Mouse (Mus musculus) brown adipose tissue, adult 24 weeks (tissue): ENCODE results near the gene Nmrk2. TPM values are rescaled to one million over a fixed set of nuclear protein-coding genes. Genes with fewer than 3 reads are reported as not detected.
"Not testable (repeated sequence)": the region's sequence is repeated elsewhere in the genome, so short reads cannot be mapped to it uniquely, and the experiment has no call there.

ENCODE experiments used
- H3K27ac ChIP-seq: fragments of 200-500 bp; replicated peaks from 2 replicates; pipeline ENCODE4 v1.5.1; 2012; ENCODE audit warnings: low read depth, mild to moderate bottlenecking, low read length
- H3K4me1 ChIP-seq: fragments of 200-500 bp; 2 replicates; pipeline ENCODE4 v1.6.1; 2012; ENCODE audit warnings: low read length, mixed read lengths; ENCODE audit not compliant: control insufficient read depth, insufficient read depth, insufficient read length
- H3K4me3 ChIP-seq: fragments of 200-500 bp; 2 replicates; pipeline ENCODE4 v1.5.1; 2012; ENCODE audit warnings: low read depth, mild to moderate bottlenecking, low read length, moderate library complexity; ENCODE audit not compliant: insufficient read depth
- polyA plus RNA-seq: library from polyadenylated mRNA; stranded (reverse); fragments of >200 nt; gene quantifications from 2 replicates; pipeline ENCODE4 v1.2.4, GENCODE M21; 2012; ENCODE audit not compliant: missing spikeins, insufficient read depth, insufficient read length

Nmrk2 gene
- polyA plus RNA-seq, 1 experiment, result not detected

- H3K4me1 ChIP-seq, result not testable (repeated sequence)
- Histone ChIP-seq H3K27ac (peak overlapping the region; percentile 38; the same call in 1 of the 2 replicates), H3K4me3 (peak overlapping the region; percentile 33)
Measured at GRCm38 (mm10) chr10:81169411-81169900, 32.4 kb downstream of the Nmrk2 start.

GRCm38 (mm10) chr10:81168521-81169244 is 33.2 kb downstream of the Nmrk2 start:
- H3K27ac ChIP-seq, result peak overlapping the region; percentile 59
- H3K4me3 ChIP-seq, result peak overlapping the region; percentile 57
- H3K4me1 ChIP-seq, result peaks cover 6% of the 10 kb centered on the region; the same call in 1 of the 2 replicates

GRCm38 (mm10) chr10:81168087-81168431 is 33.8 kb downstream of the Nmrk2 start:
- Histone ChIP-seq H3K4me3 (peak overlapping the region; percentile 57), H3K4me1 (peaks cover 6% of the 10 kb centered on the region; the same call in 1 of the 2 replicates), H3K27ac (peak overlapping the region; percentile 59)

DNA sequence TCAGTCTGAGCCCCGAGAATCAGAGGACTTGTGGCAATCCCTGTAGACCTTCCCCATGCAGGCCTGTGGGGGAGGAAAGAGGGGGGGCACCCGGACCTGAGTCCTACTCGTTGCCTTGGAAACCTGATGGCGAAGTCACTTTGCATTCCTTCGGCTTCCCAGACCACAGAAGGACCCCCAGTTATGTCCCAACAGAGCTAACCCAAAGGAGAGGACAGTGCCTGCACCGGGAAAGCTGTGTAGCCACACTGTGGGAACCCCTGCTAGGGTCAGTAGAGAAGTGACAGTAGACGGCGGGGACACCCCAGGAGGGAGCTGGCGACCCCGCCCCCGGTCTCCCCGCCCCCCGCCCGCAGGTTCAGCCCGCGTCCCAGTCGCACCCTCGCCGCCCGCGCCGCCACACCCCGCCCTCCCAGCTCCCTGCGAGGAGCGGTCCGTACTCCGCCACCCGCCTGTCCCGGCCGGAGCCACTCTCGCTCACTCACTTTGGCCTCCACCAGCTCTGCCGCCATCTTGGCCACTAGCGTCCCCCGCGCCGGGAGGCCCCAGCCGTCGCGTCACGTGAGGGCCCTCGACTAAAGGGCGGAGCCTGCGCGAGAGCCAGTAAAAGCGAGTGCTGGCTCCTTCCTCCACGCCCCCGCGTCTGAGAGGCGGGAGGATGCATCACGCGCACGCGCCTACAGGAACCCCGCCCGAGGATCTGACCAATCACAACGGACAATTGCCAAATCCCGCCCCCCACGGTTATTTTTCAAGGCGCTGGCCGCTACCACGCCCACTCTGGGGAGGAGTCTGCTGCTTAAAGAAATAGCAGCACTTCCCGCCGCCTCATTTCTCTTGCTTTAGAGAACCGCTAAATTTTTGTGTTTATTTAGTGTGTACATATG is 34.4 kb downstream of the Nmrk2 start, which contains the start of gene Pias4:
Gene Pias4 (minus strand): TSS at position 724 of the 887 bp plus-strand sequence.
- Histone ChIP-seq H3K27ac (peak within 1 kb of the TSS; percentile 59), H3K4me1 (peaks cover 7% of the 10 kb centered on the region), H3K4me3 (peak within 1 kb of the TSS; percentile 74)

- H3K27ac ChIP-seq, result no peak overlapping the region
- H3K4me1 ChIP-seq, result peaks cover 17% of the 10 kb centered on the region
Measured at GRCm38 (mm10) chr10:81165118-81165517, 36.7 kb downstream of the Nmrk2 start.

DNA sequence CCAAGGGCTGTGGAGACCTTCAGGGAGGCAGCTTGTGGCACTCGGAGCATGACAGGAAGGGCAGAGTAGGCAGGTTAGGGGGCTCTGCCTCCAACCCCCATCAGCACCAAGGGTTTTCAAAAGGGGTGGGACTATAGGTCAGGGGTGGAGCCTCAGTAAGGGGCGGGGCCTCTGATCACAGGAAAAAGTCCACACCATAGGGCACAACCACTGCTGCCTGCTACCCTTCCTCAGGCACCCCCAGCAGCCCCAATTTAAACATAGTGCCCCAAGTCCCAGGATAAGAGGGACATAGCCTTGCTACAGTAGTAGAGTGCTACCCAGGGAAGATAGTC is 39.6 kb downstream of the Nmrk2 start:
- Histone ChIP-seq H3K4me3 (no peak overlapping the region), H3K27ac (no peak overlapping the region), H3K4me1 (peaks cover 17% of the 10 kb centered on the region)

More at GRCm38 (mm10) chr10:81165118-81165517, 36.7 kb downstream of the Nmrk2 start:
- H3K4me3 ChIP-seq, result no peak overlapping the region

DNA sequence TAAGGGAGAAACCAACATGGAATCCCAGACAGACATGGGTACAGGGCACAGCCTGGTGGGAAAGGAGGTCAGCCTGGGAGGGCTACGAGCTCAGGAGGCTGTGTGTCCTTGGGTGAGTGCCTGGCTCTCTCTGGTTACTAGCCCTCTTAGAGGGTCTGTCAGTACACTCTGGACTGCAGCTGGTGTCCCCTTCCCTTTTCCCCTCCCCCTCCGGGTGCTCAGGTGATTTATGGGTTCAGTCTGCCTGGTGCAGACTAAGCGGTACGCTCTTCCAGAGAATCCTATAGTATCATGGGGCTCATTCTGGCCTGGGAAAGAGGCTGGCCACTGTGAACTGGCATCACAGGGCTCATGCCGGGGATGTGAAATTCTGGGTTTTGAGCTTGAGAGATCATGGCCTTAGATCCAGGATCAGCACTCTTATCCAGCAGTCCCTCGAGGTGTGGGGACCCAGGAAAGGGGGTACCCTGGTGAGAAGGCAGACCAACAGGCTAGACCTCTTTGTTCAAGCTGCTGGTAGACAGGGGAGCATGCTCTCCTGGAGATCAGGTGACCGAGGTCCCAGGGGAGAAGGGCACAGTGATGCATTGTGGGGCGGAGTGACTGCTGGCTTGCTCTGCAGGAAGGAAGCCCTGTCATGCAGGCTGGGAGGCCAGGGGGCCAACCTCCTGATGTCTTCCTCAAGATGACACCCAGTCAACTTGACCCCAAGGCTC is 40.1 kb downstream of the Nmrk2 start:
- Histone ChIP-seq H3K4me3 (no peak overlapping the region), H3K4me1 (peaks cover 15% of the 10 kb centered on the region), H3K27ac (no peak overlapping the region)

DNA sequence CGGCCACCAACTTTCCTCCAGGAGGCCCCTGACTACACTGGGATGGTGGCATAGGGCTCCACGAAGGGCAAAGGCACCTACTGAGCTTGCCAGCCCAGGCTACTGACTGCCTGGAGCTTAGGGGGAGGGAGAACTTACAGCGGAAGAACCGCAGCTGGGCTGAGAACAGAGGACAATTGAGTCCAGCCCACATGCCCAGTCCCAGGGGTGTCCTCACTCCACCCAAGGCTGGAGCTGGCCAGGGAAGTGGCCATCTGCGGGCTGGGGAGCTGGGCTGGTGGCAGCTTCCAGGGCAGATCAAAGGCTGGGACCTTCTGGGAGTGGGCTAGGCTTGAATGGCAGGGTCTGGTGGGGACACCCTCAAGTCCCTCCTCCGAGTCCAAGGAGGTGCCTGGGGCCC is 47.1 kb downstream of the Nmrk2 start:
- no peak overlapping the region for H3K4me3 ChIP-seq
- no peaks in the 10 kb centered on the region for H3K4me1 ChIP-seq
- no peak overlapping the region for H3K27ac ChIP-seq

DNA sequence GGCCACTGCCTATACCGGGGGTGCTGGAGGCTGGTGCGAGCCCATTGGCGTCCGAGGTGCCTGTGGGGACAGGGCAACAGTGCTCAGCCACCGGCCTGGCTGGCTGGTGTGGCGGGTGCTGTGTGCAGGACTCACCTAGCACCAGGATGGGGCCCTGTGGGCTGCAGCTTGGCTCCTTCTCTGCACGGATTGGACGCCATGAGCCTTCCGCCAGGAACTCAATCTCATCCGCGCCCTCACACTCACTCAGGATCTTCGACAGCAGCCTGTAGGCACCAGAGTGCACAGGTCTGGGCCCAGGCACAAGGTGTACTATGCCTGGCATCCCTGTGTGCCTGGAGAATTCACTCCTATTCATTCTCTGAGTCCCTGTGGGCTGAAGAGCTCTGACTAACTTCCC is 47.5 kb downstream of the Nmrk2 start:
- Histone ChIP-seq H3K4me3 (no peak overlapping the region), H3K27ac (no peak overlapping the region), H3K4me1 (no peaks in the 10 kb centered on the region)

GRCm38 (mm10) chr10:81152609-81153008 is 49.2 kb downstream of the Nmrk2 start:
- no peaks in the 10 kb centered on the region for H3K4me1 ChIP-seq
- no peak overlapping the region for H3K4me3 ChIP-seq
- no peak overlapping the region for H3K27ac ChIP-seq

DNA sequence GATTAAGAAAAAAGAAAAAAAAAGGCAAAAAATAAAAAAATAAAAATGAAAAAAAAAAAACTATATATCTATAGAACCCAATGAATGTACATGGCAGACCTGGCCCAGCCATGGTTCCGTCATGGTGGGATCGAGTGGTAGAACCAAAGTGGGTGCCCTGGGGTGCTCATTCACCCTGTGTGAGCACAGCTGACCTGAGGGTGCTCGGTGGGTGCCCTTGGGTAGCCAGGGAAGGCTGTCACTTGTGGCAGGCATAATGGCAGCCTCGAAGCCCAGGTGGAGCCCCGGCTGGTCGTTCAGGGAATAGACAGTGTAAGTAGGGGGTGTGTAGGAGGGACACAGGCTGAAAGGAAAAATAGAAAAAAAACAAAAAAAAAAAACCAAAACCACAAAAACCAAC is 50.6 kb downstream of the Nmrk2 start:
- Histone ChIP-seq H3K4me3 (no peak overlapping the region), H3K4me1 (no peaks in the 10 kb centered on the region), H3K27ac (no peak overlapping the region)

Other genes starting within 250 kb of the Nmrk2 start
- 6.4 and 9.0 TPM in 2 replicates for gene Gng7, start 187.1 kb downstream of the Nmrk2 start, polyA plus RNA-seq
- not detected in 2 replicates for gene Diras1, start 176.4 kb downstream of the Nmrk2 start, polyA plus RNA-seq
- 7.0 and 12.1 TPM in 2 replicates for gene Slc39a3, start 164.6 kb downstream of the Nmrk2 start, polyA plus RNA-seq
- gene Sgta, start 141.9 kb downstream of the Nmrk2 start, polyA plus RNA-seq, result 130 and 139 TPM in 2 replicates
- gene Thop1, start 132.0 kb downstream of the Nmrk2 start, polyA plus RNA-seq, result 7.0 and 11.3 TPM in 2 replicates
- gene Creb3l3, start 103.2 kb downstream of the Nmrk2 start, polyA plus RNA-seq, result not detected in 2 replicates
- 64.4 and 88.3 TPM in 2 replicates for gene Map2k2, start 96.1 kb downstream of the Nmrk2 start, polyA plus RNA-seq
- 28.4 and 29.6 TPM in 2 replicates for gene Zbtb7a, start 66.8 kb downstream of the Nmrk2 start, polyA plus RNA-seq
- gene Pias4, start 34.1 kb downstream of the Nmrk2 start, polyA plus RNA-seq, result 10.3 and 13.4 TPM in 2 replicates
- 538 and 581 TPM in 2 replicates for gene Eef2, start 25.4 kb downstream of the Nmrk2 start, polyA plus RNA-seq
- gene Dapk3, start 19.0 kb downstream of the Nmrk2 start, polyA plus RNA-seq, result 15.7 and 31.7 TPM in 2 replicates
- not detected in 2 replicates for gene 4930442H23Rik, start 18.2 kb downstream of the Nmrk2 start, polyA plus RNA-seq
- not detected in 2 replicates for gene Atcay, start 28.8 kb upstream of the Nmrk2 start, polyA plus RNA-seq
- 0.32 and 1.2 TPM in 2 replicates for gene Zfr2, start 31.1 kb upstream of the Nmrk2 start, polyA plus RNA-seq
- gene Matk, start 50.9 kb upstream of the Nmrk2 start, polyA plus RNA-seq, result not detected in 2 replicates
- 122 and 144 TPM in 2 replicates for gene Mrpl54, start 64.9 kb upstream of the Nmrk2 start, polyA plus RNA-seq
- 59.5 and 82.7 TPM in 2 replicates for gene Apba3, start 64.9 kb upstream of the Nmrk2 start, polyA plus RNA-seq
- gene Tjp3, start 89.5 kb upstream of the Nmrk2 start, polyA plus RNA-seq, result 1.6 TPM in 1 of 2 replicates, not detected in the other
- 10.6 and 12.4 TPM in 2 replicates for gene Pip5k1c, start 90.9 kb upstream of the Nmrk2 start, polyA plus RNA-seq
- gene Cactin, start 119.1 kb upstream of the Nmrk2 start, polyA plus RNA-seq, result 8.4 and 9.6 TPM in 2 replicates
- gene Tbxa2r, start 126.7 kb upstream of the Nmrk2 start, polyA plus RNA-seq, result not detected in 2 replicates
- gene Gipc3, start 141.2 kb upstream of the Nmrk2 start, polyA plus RNA-seq, result 1.0 TPM in 1 of 2 replicates, not detected in the other
- gene Hmg20b, start 148.4 kb upstream of the Nmrk2 start, polyA plus RNA-seq, result 66.1 and 78.7 TPM in 2 replicates
- gene Mfsd12, start 155.4 kb upstream of the Nmrk2 start, polyA plus RNA-seq, result 8.3 and 11.5 TPM in 2 replicates
- not detected in 2 replicates for gene 4930404N11Rik, start 163.8 kb upstream of the Nmrk2 start, polyA plus RNA-seq
- gene Fzr1, start 176.5 kb upstream of the Nmrk2 start, polyA plus RNA-seq, result 9.3 and 10.3 TPM in 2 replicates
- gene Dohh, start 182.4 kb upstream of the Nmrk2 start, polyA plus RNA-seq, result 25.1 and 35.9 TPM in 2 replicates
- gene Gm48551, start 182.4 kb upstream of the Nmrk2 start, polyA plus RNA-seq, result 2.4 TPM in 1 of 2 replicates, not detected in the other
- gene Gm48552, start 187.0 kb upstream of the Nmrk2 start, polyA plus RNA-seq, result not detected in 2 replicates
- gene Smim24, start 191.0 kb upstream of the Nmrk2 start, polyA plus RNA-seq, result 1.9 and 5.3 TPM in 2 replicates